Mouse (Mus musculus) common myeloid progenitor, adult 5-6 weeks (primary cell): ENCODE measurements around the gene Spc25. TPM values are rescaled to one million over a fixed set of nuclear protein-coding genes. Genes with fewer than 3 reads are reported as not detected.

Source experiments
- ATAC-seq: replicated peaks from 2 replicates; pipeline ENCODE4 v1.8.0; 2016; ENCODE audit warnings: low read depth, mild to moderate bottlenecking, moderate TSS enrichment, inconsistent platforms; ENCODE audit not compliant: poor library complexity, severe bottlenecking
- total RNA-seq: library from RNA; stranded (forward); fragments of 200-1000, 187-1606 nt; gene quantifications from 2 replicates; pipeline ENCODE4 v1.2.3, GENCODE M21; 2017

Spc25 gene
- 88.0 and 92.6 TPM in 2 replicates for total RNA-seq

DNA sequence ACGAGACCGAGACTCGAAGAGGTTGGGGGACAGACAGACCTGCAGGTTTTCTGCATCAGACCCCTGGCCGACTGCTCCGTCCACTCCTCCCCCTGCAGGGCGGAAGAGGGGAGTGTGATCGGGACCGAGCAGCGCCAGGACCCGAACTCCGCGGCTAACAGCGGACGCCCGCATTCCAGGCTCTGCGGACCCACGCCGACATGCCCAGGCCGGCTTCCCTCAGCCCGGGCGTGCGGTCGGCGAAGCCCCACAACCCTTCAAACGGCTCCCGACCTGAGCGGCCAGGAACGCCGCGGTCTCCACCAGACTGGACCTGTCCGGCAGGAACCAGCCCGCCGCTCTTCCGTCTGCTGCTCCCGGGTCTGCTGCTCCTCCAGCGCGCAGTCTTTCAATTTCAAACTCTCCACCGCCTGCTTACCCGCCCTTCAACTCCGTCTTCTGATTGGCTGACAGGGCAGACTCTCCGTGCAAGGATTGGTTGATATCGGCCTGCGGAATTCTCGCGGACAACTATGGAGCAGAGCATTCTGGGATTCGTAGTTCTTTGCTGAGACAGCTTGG is at the start of gene Spc25:
Gene Spc25, minus strand, starts transcription at position 404 of the 561 bp plus-strand sequence.
- ATAC-seq: peak; percentile 100

DNA sequence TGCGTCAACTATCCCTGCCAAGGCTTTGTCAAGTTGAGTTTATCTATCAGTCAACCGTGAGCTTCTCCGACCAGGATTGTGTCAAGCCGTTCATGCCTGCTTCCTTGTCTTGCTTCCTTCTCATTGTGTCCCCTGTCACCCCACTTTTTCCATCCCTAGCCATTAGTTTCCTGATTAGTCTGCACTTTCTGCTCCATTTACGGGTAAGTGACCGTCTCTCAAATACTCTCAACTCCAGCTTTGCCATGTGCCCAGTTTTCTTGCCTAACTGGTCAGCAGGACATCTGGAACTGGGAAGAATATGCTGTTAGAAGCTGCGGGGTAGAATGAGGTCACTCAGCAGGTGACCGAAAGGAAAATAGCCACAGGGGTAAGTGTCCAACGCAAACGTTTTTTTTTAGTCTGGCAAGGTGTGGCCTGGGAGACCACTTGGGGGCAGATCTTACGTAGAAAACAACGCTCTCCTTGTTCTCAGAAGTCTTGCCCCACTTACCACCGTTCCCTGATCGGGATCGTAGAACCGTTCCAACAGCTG is 42.3 kb upstream of the Spc25 start:
- ATAC-seq: no peak

DNA sequence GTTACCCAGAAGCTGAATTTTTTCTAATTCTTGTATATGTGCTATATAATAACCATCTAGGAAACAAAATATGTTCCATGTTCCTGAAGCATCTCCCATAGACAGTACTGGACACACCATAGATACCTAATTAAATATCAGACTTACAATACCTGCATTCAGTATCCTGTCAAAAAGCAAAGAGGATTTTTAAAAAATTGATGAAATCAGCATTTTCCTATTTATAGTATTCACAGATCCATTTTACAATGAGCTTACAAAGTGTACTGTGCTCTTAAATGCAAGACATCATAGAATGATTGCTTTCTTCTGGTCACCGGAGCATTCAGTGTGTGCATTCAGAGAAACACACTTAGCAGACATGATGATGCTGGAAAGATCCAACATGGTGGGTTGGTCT is 41.1 kb upstream of the Spc25 start:
- no peak for ATAC-seq

DNA sequence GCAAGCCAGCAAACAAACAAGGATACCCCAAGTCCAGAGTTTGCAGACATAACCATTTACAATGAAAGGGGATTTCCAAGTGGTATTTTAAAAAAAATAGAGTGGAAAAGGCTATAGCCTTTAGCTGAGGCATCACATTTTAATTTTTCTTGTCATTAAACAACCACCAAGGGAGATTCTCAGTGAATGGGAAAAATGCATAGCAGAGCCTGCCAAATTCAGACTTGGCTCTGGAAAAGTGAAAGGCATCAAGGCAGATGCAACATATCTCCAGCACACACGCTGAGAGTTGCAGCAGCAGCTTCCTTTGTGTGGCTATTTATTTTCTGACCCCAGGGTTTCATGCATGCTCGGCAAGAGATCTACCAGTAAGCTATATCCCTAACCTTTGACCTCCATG is 38.9 kb upstream of the Spc25 start:
- ATAC-seq: no peak

DNA sequence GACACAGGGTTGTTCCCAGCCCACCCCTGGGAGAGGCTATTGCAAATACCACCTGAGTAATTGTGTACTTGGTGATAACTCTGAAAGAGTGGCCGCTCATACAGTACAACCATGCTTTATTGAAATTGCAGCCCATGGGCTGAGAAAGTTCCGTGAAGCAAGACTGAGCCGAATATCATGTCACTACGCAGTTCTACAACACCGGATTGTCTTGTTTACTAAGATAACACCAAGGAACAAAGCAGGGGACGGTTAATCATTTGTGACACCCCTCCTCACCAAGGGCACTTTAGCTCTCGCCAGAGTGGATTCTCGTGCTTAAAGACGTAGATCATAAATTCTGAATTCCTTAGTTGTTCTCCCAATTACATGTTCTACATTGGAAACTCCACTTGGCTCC is 33.3 kb upstream of the Spc25 start:
- ATAC-seq: no peak

DNA sequence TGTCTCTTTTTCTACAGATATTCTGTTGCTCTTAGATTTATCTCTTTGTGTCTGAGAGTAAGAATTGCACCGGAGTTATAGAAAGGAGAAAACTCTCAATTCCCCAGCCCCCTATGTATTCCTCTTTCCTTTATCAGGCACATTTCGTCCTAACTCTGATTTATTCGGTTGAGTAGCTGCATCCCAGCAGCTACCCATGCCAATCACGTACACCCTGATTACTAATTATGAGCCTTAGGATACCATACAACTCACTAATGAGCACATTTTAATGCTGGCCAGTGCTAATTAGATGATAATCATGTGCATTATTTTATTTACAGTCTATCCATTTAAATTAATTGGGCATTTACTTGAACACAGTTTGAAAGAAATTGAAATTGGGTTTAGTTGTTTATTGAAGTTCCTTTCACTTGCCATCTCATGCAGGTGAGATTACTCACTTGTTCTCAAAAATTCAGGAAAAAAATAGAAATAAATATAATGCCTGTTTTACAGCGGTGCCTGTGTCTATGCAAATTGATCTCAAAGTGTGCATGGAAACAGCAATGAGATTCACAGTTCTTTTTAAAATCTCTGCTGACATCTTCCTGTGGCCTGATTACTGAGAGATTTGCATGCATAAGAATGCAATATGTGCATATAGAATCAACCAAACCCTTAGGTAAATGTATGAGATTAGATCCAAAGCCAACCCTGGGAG is 29.1 kb upstream of the Spc25 start:
- ATAC-seq: no peak

DNA sequence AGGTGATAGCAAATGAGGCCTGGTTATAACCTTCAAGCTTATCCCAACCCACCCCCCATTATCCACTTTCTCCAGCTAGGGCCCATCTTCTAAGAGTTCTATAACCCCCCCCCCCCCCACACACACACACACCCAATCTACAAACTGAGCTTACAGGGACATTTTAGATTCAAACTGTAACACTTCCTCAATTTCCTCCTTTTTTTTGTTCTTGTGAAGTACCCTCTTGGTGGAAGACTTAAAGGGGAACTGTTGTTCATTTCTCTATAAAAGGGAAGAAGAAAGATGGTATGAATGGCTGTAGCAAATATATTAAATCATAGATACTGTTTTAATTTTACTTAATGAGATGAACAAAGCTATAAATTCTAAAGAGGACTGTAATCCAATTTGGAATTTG is 26.1 kb upstream of the Spc25 start:
- peak; percentile 65; the same call in 1 of the 2 replicates for ATAC-seq

DNA sequence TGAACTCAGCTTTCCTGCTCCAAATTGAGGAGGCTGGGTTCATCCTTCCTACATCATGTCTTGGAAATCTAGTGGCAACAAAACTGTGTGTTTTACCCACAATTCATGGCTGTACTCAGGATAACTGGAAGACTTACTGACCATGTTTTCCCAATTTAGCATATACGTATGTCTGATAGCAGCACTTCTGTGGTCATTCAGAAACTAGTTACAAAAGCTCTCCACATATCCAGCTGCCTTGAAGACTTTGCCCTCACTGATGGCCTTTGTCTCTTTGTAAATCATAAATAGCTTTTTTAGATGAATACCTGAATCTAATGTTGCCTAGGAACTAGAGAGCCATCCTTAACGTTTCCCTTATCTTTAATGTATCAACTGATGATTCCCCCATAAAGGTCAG is 24.1 kb upstream of the Spc25 start:
- no peak for ATAC-seq

DNA sequence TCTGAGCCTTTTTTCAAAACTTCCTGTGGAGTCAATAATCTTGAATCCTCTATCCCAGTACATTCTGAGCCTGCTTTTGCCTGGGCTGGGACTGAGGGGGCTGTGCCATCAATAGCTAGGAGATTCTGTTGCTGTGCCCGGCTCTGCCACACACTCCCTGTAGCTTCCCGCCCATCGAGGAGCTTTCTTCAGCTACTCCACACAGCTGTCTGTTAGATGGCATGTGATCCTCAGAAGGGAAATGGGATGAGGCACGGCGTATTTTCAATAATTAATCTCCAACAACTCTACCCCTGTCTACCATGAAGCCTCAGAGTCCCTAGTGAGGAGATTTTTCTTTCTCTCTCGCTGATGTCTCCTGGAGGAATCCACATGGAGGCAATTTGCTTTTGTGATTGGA is 22.6 kb upstream of the Spc25 start:
- no peak for ATAC-seq

DNA sequence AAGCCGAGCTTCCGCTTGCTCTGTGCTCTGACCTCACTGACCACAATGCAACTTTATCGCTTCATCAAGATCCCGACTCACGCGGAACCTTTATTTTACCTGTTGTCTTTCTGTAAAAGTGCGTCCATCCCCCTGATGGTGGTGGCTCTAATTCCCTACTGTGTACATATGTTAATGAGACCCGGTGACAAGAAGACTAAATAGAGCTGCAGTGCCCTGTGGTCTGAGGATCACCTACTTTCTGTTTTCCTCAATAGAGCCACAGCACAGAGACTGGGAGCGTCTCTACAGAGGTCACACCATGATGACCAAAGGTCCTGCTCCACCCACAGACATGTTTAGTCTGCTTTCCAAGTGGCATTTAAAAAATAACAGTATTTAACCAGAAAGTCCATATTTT is 20.9 kb upstream of the Spc25 start:
- ATAC-seq: no peak

DNA sequence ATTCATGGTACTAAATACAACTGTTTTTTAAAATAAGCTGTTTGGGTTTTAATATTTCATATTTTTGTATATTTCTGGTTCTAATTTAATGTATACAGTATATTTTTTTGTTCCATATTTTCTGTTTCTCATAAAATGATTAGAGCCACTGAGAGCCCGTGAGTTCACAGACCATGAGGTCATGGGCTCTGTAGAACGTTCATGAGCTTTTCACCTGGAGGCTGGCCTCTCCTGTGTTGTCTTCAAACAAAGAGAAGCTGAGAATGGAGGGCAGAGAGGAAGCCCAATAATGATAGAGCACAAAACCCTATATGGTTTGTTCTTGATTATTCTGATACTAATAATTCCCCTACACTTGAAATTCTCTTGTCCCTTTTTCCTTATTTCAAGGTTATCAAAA is 18.7 kb upstream of the Spc25 start:
- no peak for ATAC-seq

DNA sequence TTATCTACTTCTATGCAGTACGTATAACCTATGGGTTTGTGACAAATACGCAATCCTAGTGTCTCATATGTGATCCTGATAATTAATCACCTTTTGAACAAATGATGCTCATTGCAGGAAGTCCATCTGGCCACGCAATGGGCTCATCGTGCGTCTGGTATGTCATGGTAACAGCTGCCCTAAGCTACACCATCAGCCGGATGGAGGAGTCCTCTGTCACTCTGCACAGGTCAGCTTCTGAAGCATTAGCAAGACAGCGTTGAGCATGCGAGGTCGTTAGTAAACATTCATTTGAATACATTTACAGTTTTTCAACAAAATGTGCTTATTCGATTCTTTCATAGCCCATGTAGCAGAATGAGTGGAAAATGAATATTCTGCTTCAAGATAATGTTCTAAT is 16.8 kb upstream of the Spc25 start:
- no peak for ATAC-seq

DNA sequence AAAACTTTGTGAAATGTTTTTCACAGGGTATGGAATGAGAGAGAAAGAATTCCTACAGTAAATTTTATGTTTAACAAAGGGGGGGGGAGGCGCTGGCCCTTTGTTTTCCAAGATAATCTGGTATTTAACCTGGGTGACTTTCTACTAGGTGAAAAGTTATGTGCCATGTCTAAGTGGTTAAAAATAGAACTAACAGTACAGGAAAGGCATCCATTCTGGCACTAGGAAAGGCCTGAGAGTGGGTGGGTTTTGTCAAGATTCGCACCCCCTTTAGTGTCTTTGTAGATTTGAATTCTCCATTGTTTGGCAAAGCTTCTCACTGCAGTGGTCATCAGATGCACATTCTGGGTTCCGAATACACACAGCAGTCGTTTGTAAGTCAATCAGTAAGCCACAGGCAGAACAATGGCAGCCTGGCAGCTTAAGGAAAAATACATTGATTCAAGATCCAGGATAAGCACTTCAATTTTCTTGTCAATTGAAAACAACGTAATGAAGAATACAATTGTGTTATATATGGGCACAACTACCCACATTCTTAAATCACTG is 15.9 kb upstream of the Spc25 start:
- ATAC-seq: no peak

DNA sequence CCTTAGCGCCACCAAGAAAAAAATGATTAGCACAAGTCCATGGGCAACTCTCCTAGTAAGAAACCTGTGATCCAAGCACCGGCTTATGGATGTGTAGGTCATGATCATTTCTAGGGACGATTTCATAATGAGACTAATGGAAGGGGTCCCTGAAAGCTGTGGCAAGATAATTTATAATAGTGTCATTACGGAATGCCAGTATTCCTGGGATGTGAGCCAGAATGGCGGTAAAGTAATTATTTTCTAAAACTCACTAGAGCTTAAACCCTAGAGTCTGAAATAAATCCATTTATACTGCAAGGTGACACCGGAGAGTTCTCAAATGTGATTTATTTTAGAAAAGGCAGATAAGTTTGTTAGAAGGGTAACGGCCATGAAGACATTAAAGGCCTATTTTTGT is 9.2 kb upstream of the Spc25 start:
- ATAC-seq: no peak

DNA sequence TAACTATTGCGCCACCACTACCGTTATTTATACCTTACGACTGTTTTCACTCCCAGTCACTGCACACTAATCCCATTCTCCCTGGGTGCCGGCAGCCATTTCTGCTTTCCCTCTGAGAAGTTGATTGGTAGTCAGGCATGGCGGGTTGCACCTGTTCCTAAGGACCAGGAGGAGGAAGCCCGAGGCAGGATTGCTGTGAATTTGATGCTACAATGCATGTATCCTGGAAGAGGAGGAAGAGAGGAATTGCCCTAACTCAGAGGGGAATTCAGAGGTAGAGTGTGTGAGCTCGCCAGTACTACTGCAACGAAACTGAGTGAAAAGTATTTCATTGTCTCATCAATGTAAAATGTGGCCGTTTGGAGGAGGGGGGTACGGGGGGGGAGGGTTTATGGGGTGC is 6.7 kb upstream of the Spc25 start:
- no peak for ATAC-seq

DNA sequence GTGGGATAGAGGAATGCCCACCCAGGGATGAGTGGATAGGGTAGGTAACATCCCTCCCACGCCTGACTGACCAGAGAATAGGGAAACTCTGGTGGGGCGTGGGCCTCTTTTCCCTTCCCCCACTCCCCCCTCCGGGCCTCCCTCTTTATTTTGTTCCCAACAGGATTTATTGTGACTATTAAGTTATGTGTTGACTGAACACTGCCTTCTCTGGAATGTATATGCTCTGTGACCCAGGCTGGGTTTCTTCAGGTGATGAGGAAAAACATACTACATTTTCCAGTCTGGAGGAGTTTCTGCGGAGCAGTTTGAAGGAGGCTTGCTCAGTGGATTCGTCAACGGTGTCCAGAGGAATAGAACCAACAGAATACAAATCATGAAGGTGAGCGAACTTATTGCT is 4.8 kb upstream of the Spc25 start, which contains the start of gene G6pc2:
Gene G6pc2, plus strand, starts transcription at position 301 of the 400 bp plus-strand sequence.
- ATAC-seq: no peak

DNA sequence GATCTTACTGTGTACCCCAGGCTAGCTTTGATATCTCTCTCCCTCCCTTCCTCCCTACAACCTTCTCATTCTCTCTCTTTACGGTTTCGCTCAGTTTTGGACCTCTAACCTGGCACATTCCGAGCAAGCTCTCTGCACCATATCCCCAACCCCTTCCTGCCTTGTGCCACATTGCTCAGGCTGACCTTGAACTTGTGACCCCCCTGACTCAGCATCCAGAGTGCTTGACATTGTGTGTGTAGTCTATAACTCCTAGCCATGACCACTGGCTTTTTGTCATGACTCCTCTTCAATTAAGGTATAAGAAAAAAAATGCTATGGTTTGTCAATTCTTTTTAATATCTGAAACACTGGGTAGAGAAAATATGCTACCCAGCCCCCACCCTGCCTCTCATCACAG is 3.7 kb upstream of the Spc25 start:
- no peak for ATAC-seq

DNA sequence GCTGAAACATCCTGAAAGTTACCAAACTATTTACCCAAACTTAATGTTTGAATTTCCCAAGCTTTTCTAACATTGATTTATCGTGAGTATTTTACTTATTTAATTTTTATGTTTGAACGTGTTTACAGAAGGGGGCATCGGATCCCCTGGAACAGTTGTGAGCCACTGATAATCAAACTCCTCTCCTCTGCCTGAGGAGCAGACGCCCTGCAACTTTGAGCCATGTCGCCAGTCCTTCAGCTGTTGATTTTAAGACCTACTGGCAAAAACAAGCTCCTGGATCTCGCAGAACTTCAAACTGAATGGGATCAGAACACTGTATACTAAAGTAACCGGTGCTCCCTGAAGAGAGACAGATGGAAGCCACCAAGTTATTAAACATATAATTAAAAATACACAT is 529 bp upstream of the Spc25 start:
- no peak for ATAC-seq

DNA sequence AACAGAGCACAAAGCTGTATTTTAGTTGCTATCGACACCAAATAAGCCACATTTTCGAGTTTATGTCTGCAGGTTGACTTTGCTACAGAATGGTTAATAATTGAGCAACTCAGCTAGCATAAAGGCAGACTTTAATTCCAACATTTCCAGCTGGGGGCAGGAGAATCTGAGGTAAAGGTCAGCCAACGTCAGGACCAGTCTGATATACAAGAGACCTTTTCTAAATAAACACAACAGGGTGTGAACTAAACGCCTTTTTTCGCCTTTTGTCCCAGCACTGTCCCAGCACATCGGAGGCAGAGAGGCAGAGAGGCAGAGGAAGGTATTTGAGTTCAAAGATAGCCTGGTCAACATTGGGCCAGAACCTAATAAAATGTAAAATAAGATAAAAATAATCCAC is 809 bp downstream of the Spc25 start:
- ATAC-seq: no peak

DNA sequence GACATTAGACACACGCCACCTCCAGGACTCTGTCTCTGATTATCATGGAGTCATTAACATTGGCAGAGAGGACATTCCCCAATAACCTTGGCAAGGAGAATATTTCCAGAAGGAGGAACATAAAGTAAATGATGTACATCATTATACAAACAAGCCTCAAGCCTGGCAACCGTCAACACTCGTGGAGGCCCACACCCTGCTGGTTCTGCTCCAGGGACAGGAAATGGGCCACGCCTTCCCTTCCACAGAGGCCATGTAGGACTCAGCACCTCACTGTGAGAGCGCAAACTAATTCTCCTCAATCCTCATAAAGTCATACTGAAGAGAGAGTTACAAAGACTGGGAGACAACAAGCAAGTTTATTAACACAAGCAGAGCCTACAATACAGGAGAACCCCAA is 12.4 kb downstream of the Spc25 start:
- no peak for ATAC-seq

DNA sequence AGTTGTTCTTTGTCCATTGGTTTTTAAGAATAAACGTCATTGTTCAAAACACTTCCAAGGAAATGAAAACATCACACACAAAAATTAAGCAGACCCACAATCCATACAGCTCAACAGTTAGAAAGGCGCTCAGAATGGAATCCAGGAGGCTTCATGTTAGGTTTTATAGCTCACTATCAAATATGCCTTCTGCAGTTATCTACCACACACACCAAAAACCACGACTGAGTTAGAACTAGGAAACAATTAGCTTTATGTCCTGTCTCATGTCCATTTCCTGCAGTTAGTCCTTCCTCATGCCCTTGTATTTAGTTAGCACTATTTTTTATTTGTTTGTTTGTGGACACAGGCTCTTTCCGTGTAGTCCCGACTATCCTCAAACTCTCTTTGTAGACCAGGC is 14.9 kb downstream of the Spc25 start:
- ATAC-seq: peak; percentile 77

DNA sequence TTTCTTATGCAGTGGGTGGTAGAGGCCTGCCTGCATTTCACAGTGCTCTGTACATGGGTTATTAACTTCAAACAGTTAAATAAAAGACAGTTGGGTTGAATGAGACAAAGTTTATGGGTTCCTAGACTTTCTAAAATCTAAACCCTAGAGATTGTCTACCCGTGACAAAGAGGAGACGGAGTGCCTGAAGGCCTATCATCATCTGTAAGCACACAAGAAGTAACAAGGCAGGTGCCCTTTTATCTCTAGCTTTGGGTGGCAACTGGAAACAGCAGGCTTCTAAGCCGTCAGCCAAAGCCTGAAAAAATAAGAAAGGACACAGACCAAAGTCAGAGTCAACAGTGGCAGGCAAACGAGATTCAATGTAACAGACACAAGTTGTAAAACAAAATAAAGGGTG is 16.8 kb downstream of the Spc25 start:
- ATAC-seq: no peak
